Mouse (Mus musculus) heart, embryonic 14.5 days (tissue): ENCODE measurements around the gene Irf1. TPM values are rescaled to one million over a fixed set of nuclear protein-coding genes. Genes with fewer than 3 reads are reported as not detected.

Source experiments
- ATAC-seq: fragments of 200-750 bp; cut with Nextera tagmentation; 2 replicates; pipeline ENCODE4 v1.8.0; 2017; ENCODE audit warnings: low read depth, moderate TSS enrichment; ENCODE audit not compliant: insufficient number of reproducible peaks, insufficient read depth, low FRiP score
- H3K27ac ChIP-seq, 2 experiments: fragments of 200-500 bp in 1 of 2; fragments of 300-500 bp in 1 of 2; sonication (generic) in 1 of 2; replicated peaks in 1 of 2; 2 replicates each; pipeline ENCODE4 v1.5.1; 2012 to 2014; ENCODE audit warnings: low read depth in 2 of 2, low read length in 2 of 2, control low read depth in 1 of 2, mild to moderate bottlenecking in 1 of 2, mixed read lengths in 1 of 2; ENCODE audit not compliant: control insufficient read depth in 1 of 2, insufficient read depth in 1 of 2
- H3K27me3 ChIP-seq: fragments of 300-500 bp; sonication (generic); 2 replicates; pipeline ENCODE4 v1.6.1; 2014; ENCODE audit warnings: mild to moderate bottlenecking, low read length, control low read depth; ENCODE audit not compliant: control insufficient read depth, insufficient read depth
- H3K36me3 ChIP-seq: fragments of 300-500 bp; sonication (generic); 2 replicates; pipeline ENCODE4 v1.6.1; 2014; ENCODE audit warnings: mild to moderate bottlenecking, control low read depth, low read length, mixed read lengths; ENCODE audit not compliant: control insufficient read depth, insufficient read depth
- H3K4me1 ChIP-seq, 2 experiments: fragments of 200-500 bp in 1 of 2; fragments of 300-500 bp in 1 of 2; sonication (generic) in 1 of 2; 2 replicates each; pipeline ENCODE4 v1.6.1; 2012 to 2014; ENCODE audit warnings: low read length in 2 of 2, control low read depth in 1 of 2, mixed read lengths in 1 of 2; ENCODE audit not compliant: control insufficient read depth in 2 of 2, insufficient read depth in 2 of 2
- H3K4me2 ChIP-seq: fragments of 300-500 bp; sonication (generic); 2 replicates; pipeline ENCODE4 v1.6.1; 2014; ENCODE audit warnings: mild to moderate bottlenecking, low read length
- H3K4me3 ChIP-seq, 2 experiments: fragments of 200-500 bp in 1 of 2; fragments of 300-500 bp in 1 of 2; sonication (generic) in 1 of 2; 2 replicates each; pipeline ENCODE4 v1.5.1; 2012 to 2014; ENCODE audit warnings: low read length in 2 of 2, mild to moderate bottlenecking in 2 of 2, control low read depth in 1 of 2, low read depth in 1 of 2, moderate library complexity in 1 of 2; ENCODE audit not compliant: control insufficient read depth in 1 of 2, insufficient read depth in 1 of 2
- H3K9ac ChIP-seq: fragments of 300-500 bp; sonication (generic); 2 replicates; pipeline ENCODE4 v1.6.1; 2014; ENCODE audit warnings: mild to moderate bottlenecking, low read length
- H3K9me3 ChIP-seq: fragments of 300-500 bp; sonication (generic); 2 replicates; pipeline ENCODE4 v1.6.1; 2016; ENCODE audit warnings: low read length, control low read depth; ENCODE audit not compliant: control insufficient read depth
- WGBS: fragments of 180-500 bp; shearing (Covaris S2); extraction: QIAGEN DNeasy Blood & Tissue Kit; methylation state at CpG from one replicate; pipeline ENCODE4 v1.1.7; 2014; 5-methylcytosine and 5-hydroxymethylcytosine counted together
- polyA plus RNA-seq: library from polyadenylated mRNA; unstranded; fragments of >200 nt; fragmentation: Nextera tagmentation; extraction: Ambion mirVana; gene quantifications from 2 replicates; pipeline ENCODE4 v1.2.1, GENCODE M21; 2014

The Irf1 gene
- polyA plus RNA-seq, 1 experiment from 2014 or later: 9.3 TPM

DNA sequence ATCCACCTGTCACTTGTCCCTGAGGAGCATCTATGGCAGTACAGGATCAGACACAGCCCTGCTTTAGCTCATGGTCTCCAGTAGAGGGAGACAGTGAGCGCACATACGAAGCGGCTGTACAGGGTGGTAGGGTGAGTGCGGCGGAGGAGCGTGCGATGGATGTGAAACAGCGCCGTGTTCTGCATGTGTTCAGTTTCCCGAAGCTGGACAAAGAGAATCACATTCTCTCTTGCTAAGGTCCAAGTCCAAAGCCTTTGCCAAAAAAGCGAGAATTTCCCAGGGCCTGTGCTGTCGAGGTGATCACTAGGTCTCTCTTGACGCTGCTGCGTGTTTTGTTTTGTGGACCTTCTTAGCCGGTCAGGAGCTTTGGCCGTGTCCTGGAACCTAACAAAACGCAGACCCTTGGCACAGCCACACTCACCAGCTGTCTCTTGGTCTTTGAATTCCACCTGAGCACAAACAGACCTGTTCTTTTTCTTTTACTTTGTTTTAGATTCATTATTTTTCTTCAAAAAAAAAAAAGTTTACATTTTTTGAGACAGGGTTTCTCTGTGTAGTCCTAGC is 34.0 kb upstream of the Irf1 start:
- H3K9ac ChIP-seq: no peak overlapping the region
- H3K27me3 ChIP-seq: no peaks in the 10 kb centered on the region
- no peaks in the 10 kb centered on the region for H3K9me3 ChIP-seq
- no peaks in the 10 kb centered on the region for H3K4me1 ChIP-seq
- ATAC-seq: peak; percentile 56; the same call in 1 of the 2 replicates
- H3K4me3 ChIP-seq: no peak overlapping the region
- WGBS: 25% methylated on average over 17 of the region's 17 CpGs
- H3K27ac ChIP-seq: no peak overlapping the region
- H3K36me3 ChIP-seq: no peaks in the 10 kb centered on the region
- H3K4me2 ChIP-seq: peak overlapping the region; percentile 52

DNA sequence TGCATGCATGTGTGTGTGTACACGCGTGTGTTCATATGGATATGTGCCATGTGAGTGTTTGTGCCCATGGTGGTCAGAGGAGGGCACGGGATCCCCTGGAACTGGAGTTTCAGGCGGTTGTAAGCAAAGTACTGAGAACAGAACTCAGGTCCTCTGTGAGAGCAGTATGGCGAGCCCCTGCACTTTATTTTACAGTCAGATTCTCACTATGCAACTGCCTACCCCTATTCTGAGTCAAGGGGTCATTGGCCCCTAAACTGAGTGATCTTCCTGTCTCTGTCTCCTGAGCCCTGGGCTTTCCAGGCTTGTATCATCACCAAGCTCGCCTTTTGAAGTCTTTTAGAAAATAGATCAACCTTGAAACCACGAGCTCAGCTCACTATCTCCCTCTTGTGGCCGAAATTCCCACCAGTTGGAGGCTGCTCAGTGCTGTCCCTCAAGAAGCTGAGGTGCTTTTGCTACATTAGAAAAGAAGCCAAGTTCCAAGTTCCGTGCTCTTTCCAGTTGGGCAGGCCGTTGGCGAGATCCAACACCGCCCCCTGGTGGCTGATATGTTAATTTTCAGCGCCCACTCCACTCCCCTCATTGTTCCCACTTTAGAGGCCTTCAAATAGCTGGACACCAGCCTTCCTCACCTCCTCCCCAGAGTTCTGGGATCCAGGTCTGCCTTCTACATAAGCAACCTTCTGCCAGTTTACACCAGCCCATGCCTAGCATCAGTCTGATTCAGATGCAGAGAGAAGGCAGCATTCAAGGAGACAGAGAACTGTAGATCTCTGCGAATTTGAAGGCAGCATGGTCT is 32.8 kb upstream of the Irf1 start:
- Histone ChIP-seq H3K9me3 (no peaks in the 10 kb centered on the region), H3K27me3 (no peaks in the 10 kb centered on the region), H3K4me3 (no peak overlapping the region), H3K27ac (0 out of 4 replicates have a peak overlapping the region, but pooled peaks of 1 of the 2 experiments have one; percentile 19), H3K9ac (no peak overlapping the region), H3K4me1 (no peaks in the 10 kb centered on the region), H3K4me2 (no peak overlapping the region), H3K36me3 (no peaks in the 10 kb centered on the region)
- WGBS: 46% methylated on average over 14 of the region's 14 CpGs
- ATAC-seq: no peak

DNA sequence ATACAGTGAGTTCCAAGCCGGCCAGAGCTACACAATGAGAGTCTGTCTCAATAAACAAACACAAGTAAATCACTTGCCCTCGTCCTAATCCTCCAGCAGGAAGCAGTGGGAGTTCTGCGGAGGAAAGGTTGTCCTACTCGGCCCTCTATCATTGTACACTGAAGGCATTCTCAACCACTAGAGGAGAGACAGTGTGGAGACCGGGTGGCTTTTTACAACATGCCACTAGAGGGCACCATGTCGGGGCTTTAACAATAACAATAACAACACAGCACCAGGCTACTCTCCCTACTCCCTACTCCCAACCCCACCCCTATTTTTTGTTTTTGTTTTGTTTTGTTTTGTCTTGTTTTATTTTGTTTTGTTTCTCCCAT is 32.3 kb upstream of the Irf1 start:
- Histone ChIP-seq H3K36me3 (no peaks in the 10 kb centered on the region), H3K4me1 (no peaks in the 10 kb centered on the region), H3K4me3 (no peak overlapping the region), H3K9me3 (no peaks in the 10 kb centered on the region), H3K9ac (no peak overlapping the region), H3K27me3 (no peaks in the 10 kb centered on the region), H3K27ac (0 out of 4 replicates have a peak overlapping the region, but pooled peaks of 1 of the 2 experiments have one; percentile 19), H3K4me2 (no peak overlapping the region)
- ATAC-seq: no peak
- 26% methylated on average over 6 of the region's 6 CpGs for WGBS

DNA sequence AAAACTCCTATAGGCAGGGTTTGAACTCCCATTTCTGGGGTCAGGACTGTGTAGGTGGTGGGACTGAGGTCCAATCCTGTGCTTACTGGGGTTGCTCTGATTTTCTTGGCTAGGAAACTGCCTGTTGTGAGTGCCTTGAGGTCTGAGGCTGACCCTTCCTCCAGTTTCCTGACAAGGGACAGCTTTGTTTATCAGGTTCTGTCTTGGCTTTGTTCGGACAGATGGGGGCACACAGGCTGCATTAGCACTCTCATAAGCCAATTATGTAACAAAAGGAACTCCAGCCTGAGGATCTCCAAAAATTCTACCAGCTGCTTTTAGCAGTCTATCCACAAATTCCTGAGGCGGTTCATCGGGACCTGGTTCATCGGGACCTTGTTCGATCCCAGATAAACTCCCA is 27.5 kb upstream of the Irf1 start:
- no peak overlapping the region for H3K4me2 ChIP-seq
- no peak overlapping the region for H3K27ac ChIP-seq
- no peaks in the 10 kb centered on the region for H3K9me3 ChIP-seq
- no peaks in the 10 kb centered on the region for H3K36me3 ChIP-seq
- H3K9ac ChIP-seq: no peak overlapping the region
- H3K4me3 ChIP-seq: no peak overlapping the region
- ATAC-seq: no peak
- H3K27me3 ChIP-seq: no peaks in the 10 kb centered on the region
- WGBS: 10% methylated on average over 5 of the region's 5 CpGs
- no peaks in the 10 kb centered on the region for H3K4me1 ChIP-seq

DNA sequence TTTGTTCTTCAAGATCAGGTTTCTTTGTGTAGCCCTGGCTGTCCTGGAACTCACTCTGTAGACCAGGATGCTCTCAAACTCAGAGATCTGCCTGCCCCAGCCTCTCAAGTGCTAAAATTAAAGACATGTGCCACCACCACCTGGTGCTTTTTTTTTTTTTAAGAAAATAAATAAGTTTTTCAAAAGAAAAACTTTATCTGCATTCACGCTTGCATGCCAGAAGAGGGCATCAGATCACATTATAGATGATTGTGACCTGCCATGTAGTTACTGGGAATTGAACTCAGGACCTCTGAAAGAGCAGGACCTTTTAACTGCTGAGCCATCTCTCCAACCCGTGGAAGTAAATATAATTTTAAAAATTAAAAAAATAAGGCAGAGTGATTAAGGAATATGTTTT is 24.6 kb upstream of the Irf1 start:
- Histone ChIP-seq H3K36me3 (no peaks in the 10 kb centered on the region), H3K4me2 (no peak overlapping the region)
- 92% methylated on average over 2 of the region's 2 CpGs for WGBS

DNA sequence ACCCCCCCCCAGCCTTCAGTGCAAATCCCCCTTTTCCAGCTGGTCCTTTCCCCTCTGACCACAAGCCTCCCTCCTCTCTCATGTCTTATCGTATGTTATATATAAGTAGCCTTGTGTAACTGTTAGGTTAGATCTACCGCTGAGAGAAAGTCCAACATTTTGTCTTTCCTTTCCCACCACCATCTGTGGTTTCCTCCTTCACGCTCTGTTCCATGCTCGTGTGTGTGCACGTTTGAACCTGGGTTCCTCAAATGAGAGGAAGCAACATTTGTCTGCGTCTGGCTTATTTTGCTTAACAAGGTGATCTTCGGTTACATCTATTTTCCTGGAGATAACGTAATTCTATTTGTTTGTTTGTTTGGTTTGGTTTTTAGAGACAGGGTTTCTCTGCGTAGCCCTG is 21.8 kb upstream of the Irf1 start:
- no peaks in the 10 kb centered on the region for H3K36me3 ChIP-seq
- no peaks in the 10 kb centered on the region for H3K27me3 ChIP-seq
- no peak overlapping the region for H3K4me3 ChIP-seq
- H3K4me1 ChIP-seq: no peaks in the 10 kb centered on the region
- no peak overlapping the region for H3K27ac ChIP-seq
- H3K4me2 ChIP-seq: no peak overlapping the region
- WGBS: 82% methylated on average over 9 of the region's 9 CpGs
- H3K9ac ChIP-seq: no peak overlapping the region
- H3K9me3 ChIP-seq: no peaks in the 10 kb centered on the region
- no peak for ATAC-seq

More for the DNA sequence above, 24.6 kb upstream of the Irf1 start:
- Histone ChIP-seq H3K27me3 (no peaks in the 10 kb centered on the region), H3K9me3 (no peaks in the 10 kb centered on the region), H3K27ac (no peak overlapping the region), H3K4me3 (no peak overlapping the region), H3K4me1 (no peaks in the 10 kb centered on the region), H3K9ac (no peak overlapping the region)
- ATAC-seq: no peak

DNA sequence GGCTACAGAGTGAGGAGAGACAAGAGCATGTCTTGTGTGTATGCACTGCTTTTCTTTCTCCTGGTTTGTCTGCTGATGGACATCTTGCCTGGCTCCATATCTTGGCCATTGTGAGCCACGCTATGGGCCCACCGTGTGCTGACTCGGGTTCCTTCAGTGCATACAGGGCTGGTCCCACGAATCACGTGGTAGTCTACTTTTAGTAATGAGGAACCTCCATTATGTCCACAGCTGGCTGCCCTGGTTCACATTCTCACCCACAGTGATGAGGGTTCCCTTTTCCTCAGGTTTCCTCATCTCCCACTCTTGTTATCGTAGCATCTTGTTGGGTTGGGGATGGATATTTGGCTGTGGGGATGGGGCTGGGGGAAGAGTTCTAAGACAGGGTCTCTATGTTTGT is 21.2 kb upstream of the Irf1 start:
- Histone ChIP-seq H3K4me2 (no peak overlapping the region), H3K27ac (no peak overlapping the region), H3K9ac (no peak overlapping the region), H3K27me3 (no peaks in the 10 kb centered on the region), H3K36me3 (no peaks in the 10 kb centered on the region), H3K9me3 (0 out of 2 replicates have a peak, but pooled peaks cover 2% of the 10 kb centered on the region), H3K4me3 (no peak overlapping the region), H3K4me1 (no peaks in the 10 kb centered on the region)
- no peak for ATAC-seq
- WGBS: 89% methylated on average over 6 of the region's 6 CpGs
